Mouse (Mus musculus): ENCODE measurements at regions not wholly inside any gene's neighbourhood (a gene's known extent, or its start where the extent isn't known, plus 50 kb on each side); places are given as distances from the start of the nearest gene placed in this dataset.

DNA sequence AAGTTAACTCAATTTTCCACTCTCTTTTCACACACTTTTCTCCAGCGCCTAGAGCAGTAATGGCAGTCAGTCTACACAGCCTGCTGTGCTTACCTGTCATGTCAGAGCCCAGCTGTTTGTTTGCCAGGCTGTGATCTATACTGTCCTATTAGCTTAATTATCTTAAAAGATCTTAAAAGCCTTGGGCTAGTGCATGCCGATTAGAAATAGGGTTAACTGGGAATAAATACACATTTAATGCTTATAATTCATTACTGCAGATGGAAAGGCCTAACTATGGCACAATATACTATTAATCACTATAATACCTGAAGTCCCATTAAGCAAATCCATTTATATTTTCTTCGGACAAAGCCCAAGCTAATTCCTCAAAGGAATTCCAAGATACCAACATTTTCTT, 523.6 kb upstream of the Adamts16 start:
- TF ChIP-seq CTCF (IDR thresholded peaks at IDR 0.05) = no peak
- TF ChIP-seq EP300 (IDR thresholded peaks at IDR 0.05; ENCODE audit: insufficient read depth, low read depth, low read length) = no peak
- TF ChIP-seq POLR2A (IDR thresholded peaks at IDR 0.05; ENCODE audit: insufficient read depth, low read depth, low read length) = no peak
- intact Hi-C loops (cut with DNase I) = no loop called here
- Histone ChIP-seq H3K36me3 (ENCODE audit: control insufficient read depth, insufficient read depth, low read length) (no peaks in the 10 kb centered on the region), H3K27ac (no peak overlapping the region), H3K79me2 (replicated peaks; ENCODE audit: control insufficient read depth, insufficient read depth, low read length) (no peaks in the 10 kb centered on the region), H3K4me1 (ENCODE audit: control insufficient read depth, insufficient read depth, low read length) (no peaks in the 10 kb centered on the region), H3K9ac (ENCODE audit: low read depth, low read length) (no peak overlapping the region), H3K27me3 (ENCODE audit: control insufficient read depth, insufficient read depth, low read length) (no peaks in the 10 kb centered on the region), H3K4me3 (no peak overlapping the region)
- 84% methylated on average over 3 of the region's 3 CpGs for WGBS
- no peak for DNase-seq

DNA sequence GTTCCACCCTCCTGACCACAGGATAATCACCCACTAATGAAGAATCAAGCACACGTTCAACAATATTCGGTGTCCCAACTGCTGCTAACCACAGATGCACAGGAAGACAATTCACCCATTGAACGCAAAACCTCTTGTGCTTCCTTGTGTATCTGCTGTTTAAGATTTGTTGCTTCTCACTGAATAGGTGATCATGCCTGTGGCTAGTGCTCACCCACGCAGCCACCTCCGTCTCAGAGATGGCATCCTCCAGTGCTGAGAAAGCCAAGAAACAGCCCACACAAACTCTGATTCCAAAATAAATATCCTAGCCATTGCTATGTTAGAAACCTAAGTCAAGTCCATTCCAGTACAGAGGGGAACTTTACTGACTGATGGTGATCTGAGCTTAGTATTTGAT, 520.7 kb upstream of the Adamts16 start:
- intact Hi-C loops (cut with DNase I) = no loop called here
- no peak overlapping the region for H3K4me3 ChIP-seq
- H3K36me3 ChIP-seq (ENCODE audit: control insufficient read depth, insufficient read depth, low read length) = no peaks in the 10 kb centered on the region
- TF ChIP-seq EP300 (IDR thresholded peaks at IDR 0.05; ENCODE audit: insufficient read depth, low read depth, low read length) (no peak), POLR2A (IDR thresholded peaks at IDR 0.05; ENCODE audit: insufficient read depth, low read depth, low read length) (no peak)
- no peaks in the 10 kb centered on the region for H3K4me1 ChIP-seq (ENCODE audit: control insufficient read depth, insufficient read depth, low read length)
- no peaks in the 10 kb centered on the region for H3K79me2 ChIP-seq (replicated peaks; ENCODE audit: control insufficient read depth, insufficient read depth, low read length)
- 75% methylated on average over 5 of the region's 5 CpGs for WGBS
- no peak overlapping the region for H3K27ac ChIP-seq
- DNase-seq = no peak
- no peaks in the 10 kb centered on the region for H3K27me3 ChIP-seq (ENCODE audit: control insufficient read depth, insufficient read depth, low read length)
- H3K9ac ChIP-seq (ENCODE audit: low read depth, low read length) = no peak overlapping the region

DNA sequence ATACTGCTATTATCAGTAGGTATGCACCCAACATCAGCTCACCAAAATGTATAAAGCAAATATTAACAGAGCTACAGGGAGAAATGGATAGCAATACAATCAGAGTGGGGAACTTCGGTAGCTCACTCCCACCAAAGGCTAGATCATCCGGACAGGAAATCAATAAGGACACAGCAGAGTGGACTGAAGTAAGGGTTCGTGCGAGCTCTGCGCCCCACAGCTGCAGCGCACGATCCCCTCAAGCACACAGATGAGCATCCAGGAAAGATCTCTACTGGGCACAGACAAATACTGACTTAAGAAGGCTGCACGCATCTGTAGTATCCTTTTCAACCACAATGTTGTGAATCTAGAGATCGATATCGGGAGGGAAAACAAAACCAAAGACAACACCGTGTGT, 517.5 kb upstream of the Adamts16 start:
- Histone ChIP-seq H3K79me2 (replicated peaks; ENCODE audit: control insufficient read depth, insufficient read depth, low read length) (no peaks in the 10 kb centered on the region), H3K4me3 (no peak overlapping the region), H3K27me3 (ENCODE audit: control insufficient read depth, insufficient read depth, low read length) (no peaks in the 10 kb centered on the region), H3K27ac (no peak overlapping the region), H3K36me3 (ENCODE audit: control insufficient read depth, insufficient read depth, low read length) (no peaks in the 10 kb centered on the region), H3K4me1 (ENCODE audit: control insufficient read depth, insufficient read depth, low read length) (no peaks in the 10 kb centered on the region), H3K9ac (ENCODE audit: low read depth, low read length) (no peak overlapping the region)
- 68% methylated on average over 11 of the region's 11 CpGs for WGBS
- DNase-seq = no peak
- TF ChIP-seq EP300 (IDR thresholded peaks at IDR 0.05; ENCODE audit: insufficient read depth, low read depth, low read length) (no peak), POLR2A (IDR thresholded peaks at IDR 0.05; ENCODE audit: insufficient read depth, low read depth, low read length) (no peak), CTCF (IDR thresholded peaks at IDR 0.05) (no peak)
- intact Hi-C loops (cut with DNase I) = no loop called here

DNA sequence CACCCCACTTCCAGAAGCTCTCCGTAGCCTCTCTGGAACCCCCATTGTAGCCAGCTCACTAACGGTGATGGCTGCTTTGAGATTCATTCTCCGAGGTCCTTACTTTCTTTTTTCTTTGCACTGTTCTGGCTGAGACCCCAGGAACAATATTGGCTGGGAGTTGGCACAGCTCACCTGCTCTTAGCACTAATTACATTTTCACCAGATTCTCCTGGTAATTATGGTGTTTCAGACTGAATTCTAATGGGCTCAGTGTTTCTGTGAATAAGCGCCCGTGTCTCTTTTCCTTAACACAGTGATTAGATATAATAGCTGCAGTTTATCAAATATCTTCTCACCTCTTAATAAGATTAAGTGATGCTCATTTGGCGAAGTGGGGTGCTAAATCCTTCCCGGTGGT, 509.2 kb upstream of the Adamts16 start:
- no peak for DNase-seq
- Histone ChIP-seq H3K36me3 (ENCODE audit: control insufficient read depth, insufficient read depth, low read length) (no peaks in the 10 kb centered on the region), H3K79me2 (replicated peaks; ENCODE audit: control insufficient read depth, insufficient read depth, low read length) (no peaks in the 10 kb centered on the region), H3K27ac (no peak overlapping the region), H3K9ac (ENCODE audit: low read depth, low read length) (no peak overlapping the region), H3K4me3 (no peak overlapping the region), H3K27me3 (ENCODE audit: control insufficient read depth, insufficient read depth, low read length) (no peaks in the 10 kb centered on the region), H3K4me1 (ENCODE audit: control insufficient read depth, insufficient read depth, low read length) (no peaks in the 10 kb centered on the region)
- intact Hi-C loops (cut with DNase I) = no loop called here
- TF ChIP-seq POLR2A (IDR thresholded peaks at IDR 0.05; ENCODE audit: insufficient read depth, low read depth, low read length) (no peak), EP300 (IDR thresholded peaks at IDR 0.05; ENCODE audit: insufficient read depth, low read depth, low read length) (no peak)
- WGBS = 85% methylated on average over 7 of the region's 7 CpGs

DNA sequence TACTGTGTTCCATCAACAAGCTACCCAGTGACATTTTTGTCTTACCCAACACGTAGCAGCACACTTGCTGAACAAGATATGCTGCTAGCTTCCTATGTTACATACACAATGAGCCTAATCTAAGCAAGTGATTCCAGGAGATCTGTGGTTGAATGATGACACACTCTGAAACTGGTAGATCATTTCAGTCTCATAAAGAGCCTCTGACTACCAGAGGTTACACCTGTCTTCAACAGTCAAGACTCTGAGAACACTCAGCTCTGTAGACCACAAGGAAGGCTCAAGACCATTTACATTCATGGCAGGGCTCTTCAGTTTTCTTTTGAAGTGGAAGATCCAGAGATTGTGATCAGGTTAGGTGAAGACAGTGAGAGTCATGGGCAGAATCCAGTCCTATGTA, 501.3 kb upstream of the Adamts16 start:
- Histone ChIP-seq H3K4me3 (no peak overlapping the region), H3K36me3 (ENCODE audit: control insufficient read depth, insufficient read depth, low read length) (no peaks in the 10 kb centered on the region), H3K4me1 (ENCODE audit: control insufficient read depth, insufficient read depth, low read length) (no peaks in the 10 kb centered on the region), H3K27ac (no peak overlapping the region), H3K9ac (ENCODE audit: low read depth, low read length) (no peak overlapping the region), H3K79me2 (replicated peaks; ENCODE audit: control insufficient read depth, insufficient read depth, low read length) (no peaks in the 10 kb centered on the region), H3K27me3 (ENCODE audit: control insufficient read depth, insufficient read depth, low read length) (no peaks in the 10 kb centered on the region)
- TF ChIP-seq POLR2A (IDR thresholded peaks at IDR 0.05; ENCODE audit: insufficient read depth, low read depth, low read length) = no peak
- TF ChIP-seq CTCF (IDR thresholded peaks at IDR 0.05) = no peak
- no peak for TF ChIP-seq EP300 (IDR thresholded peaks at IDR 0.05; ENCODE audit: insufficient read depth, low read depth, low read length)
- intact Hi-C loops (cut with DNase I) = no loop called here
- no peak for DNase-seq
- 69% methylated on average over 1 of the region's 1 CpGs for WGBS

DNA sequence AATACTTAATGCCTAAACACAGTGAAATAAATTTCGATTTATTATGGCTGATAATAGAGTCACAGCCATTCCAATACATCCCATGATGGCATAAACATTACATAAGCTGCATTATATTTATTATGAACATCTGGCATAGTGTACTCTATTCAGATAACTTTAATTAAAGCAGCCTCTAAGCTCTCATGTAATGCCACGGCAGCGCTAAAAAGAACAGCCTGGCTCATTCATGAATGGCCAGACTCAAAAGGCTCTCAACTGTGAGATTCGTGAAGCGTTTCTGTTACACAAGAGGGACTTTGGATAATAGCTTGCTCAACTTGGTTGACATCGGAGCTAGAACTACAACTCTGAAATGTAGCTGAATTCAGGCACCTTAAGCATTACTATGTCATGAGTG, 497.1 kb upstream of the Adamts16 start:
- no peak overlapping the region for H3K4me3 ChIP-seq
- DNase-seq = no peak
- no peaks in the 10 kb centered on the region for H3K36me3 ChIP-seq (ENCODE audit: control insufficient read depth, insufficient read depth, low read length)
- WGBS = 80% methylated on average over 6 of the region's 6 CpGs
- TF ChIP-seq CTCF (IDR thresholded peaks at IDR 0.05) (no peak), POLR2A (IDR thresholded peaks at IDR 0.05; ENCODE audit: insufficient read depth, low read depth, low read length) (no peak), EP300 (IDR thresholded peaks at IDR 0.05; ENCODE audit: insufficient read depth, low read depth, low read length) (no peak)
- no peak overlapping the region for H3K27ac ChIP-seq
- no peaks in the 10 kb centered on the region for H3K27me3 ChIP-seq (ENCODE audit: control insufficient read depth, insufficient read depth, low read length)
- intact Hi-C loops (cut with DNase I) = no loop called here
- H3K9ac ChIP-seq (ENCODE audit: low read depth, low read length) = no peak overlapping the region
- no peaks in the 10 kb centered on the region for H3K79me2 ChIP-seq (replicated peaks; ENCODE audit: control insufficient read depth, insufficient read depth, low read length)
- H3K4me1 ChIP-seq (ENCODE audit: control insufficient read depth, insufficient read depth, low read length) = no peaks in the 10 kb centered on the region

All from heart, adult 2 months (tissue).